Mouse (Mus musculus): ENCODE data around the gene Robo1.

The Robo1 gene

GRCm38 (mm10) chr16:72307537-72308330 is at the start of gene Robo1:
TSS of gene Robo1 (plus strand) at chr16:72308306.
- in situ Hi-C loops (cut with MboI, MseI), result no loop called here

DNA sequence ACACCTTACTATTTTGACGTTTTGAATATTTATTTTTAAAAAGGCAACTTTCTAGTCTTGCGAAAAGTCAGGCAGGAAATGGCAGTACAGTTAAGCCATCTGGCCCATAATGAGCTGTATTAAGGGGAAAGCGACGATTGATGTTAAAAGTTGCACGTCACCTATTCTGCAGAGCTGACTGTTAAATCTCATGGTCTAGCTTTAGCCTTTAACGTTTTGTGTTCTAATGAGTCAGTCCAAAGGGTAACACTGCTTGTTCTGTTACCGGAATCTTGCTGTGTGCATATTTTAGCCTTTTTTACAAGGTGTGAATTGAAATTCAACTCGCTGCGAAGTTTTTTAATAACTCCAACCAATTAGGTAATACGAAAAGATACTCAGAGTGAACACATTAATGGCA is 40.3 kb upstream of the Robo1 start:
- in situ Hi-C loops (cut with MboI, MseI), result no loop called here

DNA sequence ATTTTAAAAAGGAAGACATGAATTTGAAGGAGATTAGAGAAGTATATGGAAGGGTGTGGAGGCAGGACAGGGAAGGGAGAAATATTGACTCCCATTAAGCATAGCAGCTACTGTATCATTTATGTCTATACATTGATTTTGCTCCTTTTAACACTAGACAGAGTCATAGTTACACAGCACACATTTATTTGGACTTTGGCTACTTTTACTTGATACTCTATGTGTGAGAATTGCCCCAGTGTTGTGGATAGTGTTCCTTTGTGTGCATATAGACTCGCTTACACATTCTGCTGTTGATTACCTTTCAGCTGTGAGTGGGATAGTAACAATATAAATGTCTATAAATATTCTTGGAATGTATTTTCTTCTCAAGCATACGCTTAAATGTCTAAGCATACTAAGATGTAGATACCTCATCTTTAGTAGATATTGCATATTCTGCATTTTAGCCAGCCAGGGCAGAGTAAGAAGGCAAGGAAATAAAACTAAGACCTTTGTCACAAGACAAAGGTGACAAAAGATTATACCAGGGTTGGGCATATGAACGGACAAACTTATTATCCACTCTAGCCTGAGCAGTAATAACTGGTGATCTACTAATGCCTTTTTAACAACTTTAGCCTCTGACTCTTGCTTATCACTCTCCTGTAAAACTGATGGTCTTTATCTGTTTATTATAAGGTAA is 31.6 kb upstream of the Robo1 start:
- in situ Hi-C loops (cut with MboI, MseI), result no loop called here

- in situ Hi-C loops (cut with MboI, MseI), result no loop called here
Measured at GRCm38 (mm10) chr16:72308331-72308668, 194 bp downstream of the Robo1 start.

DNA sequence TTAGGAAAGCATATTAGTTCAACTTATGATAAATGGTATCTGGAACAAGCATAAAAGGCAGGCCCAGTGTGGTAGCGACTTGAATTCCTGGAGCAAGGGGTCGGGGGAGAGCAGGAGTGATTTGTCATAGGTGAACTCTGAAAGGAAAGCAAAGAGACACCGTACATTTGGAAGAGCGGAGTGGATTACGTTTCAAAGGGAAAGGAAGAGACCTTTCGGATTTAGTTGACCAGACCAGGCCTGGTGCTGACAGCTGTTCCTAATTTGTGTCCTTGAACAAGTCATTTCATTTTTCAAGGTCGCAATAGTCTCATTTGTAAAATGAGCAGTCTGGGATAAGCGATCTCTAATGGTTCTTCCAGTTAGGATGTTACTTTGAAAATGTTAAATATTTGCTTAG is 19.2 kb downstream of the Robo1 start:
- in situ Hi-C loops (cut with MboI, MseI), result no loop called here

DNA sequence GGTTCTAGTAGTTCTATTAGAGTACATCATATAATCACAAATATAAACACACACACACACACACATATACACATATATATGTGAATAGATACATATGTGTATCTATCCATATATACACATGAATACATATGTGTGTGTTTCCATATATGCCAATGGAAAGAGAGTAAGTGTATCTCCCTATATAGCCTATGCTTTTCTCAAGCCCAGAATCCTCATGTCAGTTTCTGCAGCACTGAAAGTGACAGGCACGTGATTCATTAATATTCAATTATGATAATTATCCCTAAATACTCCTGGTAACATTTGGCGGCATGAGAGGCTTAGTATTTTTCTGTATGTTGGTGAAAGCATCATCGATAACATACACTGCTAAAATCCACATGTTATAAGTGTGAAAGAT is 20.5 kb downstream of the Robo1 start:
- in situ Hi-C loops (cut with MboI, MseI), result no loop called here

GRCm38 (mm10) chr16:72337757-72338156 is 29.7 kb downstream of the Robo1 start:
- in situ Hi-C loops (cut with MboI, MseI), result no loop called here

DNA sequence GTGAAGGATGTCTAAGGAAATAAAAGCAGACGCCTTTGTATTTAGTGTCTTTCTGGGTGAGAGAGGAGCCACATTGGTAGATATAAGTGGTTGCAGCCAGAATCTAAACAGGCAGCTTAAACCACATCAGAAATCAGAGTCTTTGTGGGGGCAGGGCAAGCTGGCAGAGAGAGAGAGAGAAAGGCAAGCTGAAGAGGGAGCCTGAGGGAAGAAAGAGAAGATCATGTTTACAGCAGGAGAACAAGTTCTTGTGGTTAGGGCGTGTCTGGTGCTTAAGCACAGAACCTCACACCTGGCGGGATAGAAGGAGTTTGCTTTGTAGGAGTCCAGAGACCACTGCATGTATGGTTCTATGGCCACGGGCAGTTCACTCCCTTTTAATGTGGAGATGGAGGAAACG is 42.3 kb downstream of the Robo1 start:
- in situ Hi-C loops (cut with MboI, MseI), result loop anchor here in 1 of 2 experiments (10.0 to 25.0 kb wide), 2 partner anchors 364 to 637 kb away; no protein-coding TSS in a partner anchor

- in situ Hi-C loops (cut with MboI, MseI), result loop anchor here in 1 of 2 experiments (10.0 to 25.0 kb wide), 2 partner anchors 358 to 631 kb away; no protein-coding TSS in a partner anchor
Measured at GRCm38 (mm10) chr16:72356515-72357357, 48.6 kb downstream of the Robo1 start.

DNA sequence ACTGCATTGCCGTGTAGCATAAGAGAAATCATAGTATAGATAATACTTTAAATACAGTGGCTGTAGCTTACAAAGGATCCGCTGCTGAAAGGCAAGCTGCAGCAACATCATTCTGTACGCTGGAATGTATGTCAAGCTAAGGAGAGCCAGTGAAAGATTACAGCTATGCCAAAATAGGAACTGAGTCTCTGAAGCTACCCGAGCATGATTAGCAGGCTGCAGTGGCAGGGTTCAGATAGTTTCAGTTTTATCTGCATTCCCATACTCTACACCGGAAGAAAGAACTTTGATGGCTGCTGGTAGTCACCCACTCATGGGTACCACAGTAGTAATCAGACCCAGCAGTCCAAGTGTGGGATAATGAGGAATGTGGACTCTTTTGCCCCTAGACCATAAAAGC is 68.8 kb downstream of the Robo1 start:
- in situ Hi-C loops (cut with MboI, MseI), result no loop called here

DNA sequence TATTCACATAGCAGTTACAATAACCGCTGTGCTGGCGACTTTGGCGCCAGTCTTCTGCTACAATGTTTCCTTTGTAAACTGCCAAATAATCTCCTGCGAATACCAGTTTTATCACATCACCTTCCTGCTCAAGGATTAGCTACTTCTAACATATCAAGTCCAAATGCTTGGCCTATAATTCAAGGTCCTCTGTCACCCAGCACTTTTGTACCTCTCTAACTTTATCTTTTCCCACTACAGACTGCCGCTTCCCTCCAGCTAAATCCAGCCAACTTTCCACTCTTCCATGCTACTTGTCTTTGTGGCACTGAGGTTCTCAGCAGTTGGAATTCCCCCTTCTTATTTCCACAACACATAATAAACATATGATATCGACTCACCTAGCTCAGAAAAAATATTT is 73.7 kb downstream of the Robo1 start:
- in situ Hi-C loops (cut with MboI, MseI), result no loop called here

DNA sequence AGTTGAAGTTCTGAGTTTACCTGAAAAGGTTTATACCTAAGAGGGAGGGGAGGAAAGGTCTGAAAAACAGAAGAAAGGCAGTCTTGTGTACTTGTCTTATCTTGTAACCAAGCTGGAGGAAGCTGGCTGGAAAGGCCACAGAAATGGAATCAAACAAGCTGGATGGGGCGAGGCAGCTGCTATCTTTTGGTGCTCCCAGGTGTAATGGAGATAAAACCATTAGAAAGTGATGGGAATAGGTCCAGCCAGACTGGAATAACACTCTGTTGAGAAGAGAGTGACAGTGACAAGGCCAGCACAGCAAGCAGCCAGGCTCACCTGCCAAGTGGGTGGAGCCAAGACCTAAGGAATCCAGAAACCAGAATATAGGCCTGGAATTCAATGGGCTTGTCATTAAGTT is 75.5 kb downstream of the Robo1 start:
- in situ Hi-C loops (cut with MboI, MseI), result no loop called here

- in situ Hi-C loops (cut with MboI, MseI), result no loop called here
Measured at GRCm38 (mm10) chr16:72393512-72393911, 85.4 kb downstream of the Robo1 start.

GRCm38 (mm10) chr16:72398811-72399210 is 90.7 kb downstream of the Robo1 start:
- in situ Hi-C loops (cut with MboI, MseI), result no loop called here

DNA sequence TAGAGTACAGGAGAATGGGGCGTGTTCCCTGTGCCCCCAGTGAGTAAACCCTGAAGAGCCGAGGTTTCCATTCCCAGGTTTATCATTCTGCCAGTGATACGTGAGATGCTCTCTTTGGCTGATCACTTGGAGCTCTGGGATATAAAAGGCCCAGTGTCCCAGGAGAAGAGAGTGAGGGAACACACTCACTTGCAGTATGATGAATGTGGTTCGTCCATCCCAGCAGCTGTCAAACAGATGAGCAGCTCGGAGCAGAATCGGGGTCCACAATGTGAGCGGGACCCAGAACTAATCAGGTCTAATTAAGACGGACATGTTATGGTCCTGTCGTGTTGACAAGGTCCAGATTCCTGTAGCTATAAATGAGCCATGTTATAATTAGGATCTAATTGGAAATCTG is 94.3 kb downstream of the Robo1 start:
- in situ Hi-C loops (cut with MboI, MseI), result no loop called here

GRCm38 (mm10) chr16:72409820-72410219 is 101.7 kb downstream of the Robo1 start:
- in situ Hi-C loops (cut with MboI, MseI), result no loop called here

DNA sequence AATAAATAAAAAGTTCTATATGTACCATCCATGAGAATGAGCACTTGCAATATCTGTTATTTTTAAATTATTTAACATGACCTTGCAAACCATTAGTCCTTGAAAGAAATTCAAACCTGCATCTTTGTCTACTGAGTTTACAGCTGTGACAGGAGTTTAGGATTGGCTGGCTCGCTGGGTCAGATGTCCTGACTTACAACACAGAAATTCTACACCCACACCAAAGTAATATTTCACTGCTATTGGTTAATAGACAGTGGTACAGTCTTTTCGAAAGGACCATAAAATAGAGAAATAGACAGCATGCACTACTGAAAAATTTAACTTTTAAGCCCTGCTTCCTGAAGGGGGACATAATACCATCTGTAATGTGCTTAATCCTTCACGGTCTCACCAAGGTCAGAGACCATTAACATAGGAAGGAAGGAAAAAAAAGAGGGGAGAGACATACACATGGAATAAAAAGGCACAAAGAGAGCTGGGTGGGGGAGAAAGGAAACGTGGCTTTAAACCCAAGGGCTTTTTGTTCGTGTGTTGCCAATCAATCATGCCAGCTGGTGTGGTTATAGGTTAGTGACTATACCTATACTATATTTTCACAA is 103.7 kb downstream of the Robo1 start:
- in situ Hi-C loops (cut with MboI, MseI), result no loop called here

GRCm38 (mm10) chr16:72412879-72413278 is 104.8 kb downstream of the Robo1 start:
- in situ Hi-C loops (cut with MboI, MseI), result no loop called here

GRCm38 (mm10) chr16:72419328-72420066 is 111.4 kb downstream of the Robo1 start:
- in situ Hi-C loops (cut with MboI, MseI), result no loop called here

- in situ Hi-C loops (cut with MboI, MseI), result no loop called here
Measured at GRCm38 (mm10) chr16:72422426-72422825, 114.3 kb downstream of the Robo1 start.

GRCm38 (mm10) chr16:72434396-72434795 is 126.3 kb downstream of the Robo1 start:
- in situ Hi-C loops (cut with MboI, MseI), result no loop called here
